Mouse (Mus musculus): Measurements from ENCODE around the gene Stx11. TPM values are rescaled to one million over a fixed set of nuclear protein-coding genes. Genes with fewer than 3 reads are reported as not detected.

Stx11 gene
- polyA plus RNA-seq, 2 experiments from 2014 or later: 16.2 to 17.5 TPM

- peak; percentile 43 for ATAC-seq
Measured at GRCm38 (mm10) chr10:12911981-12912530, 52.0 kb downstream of the Stx11 start.

DNA sequence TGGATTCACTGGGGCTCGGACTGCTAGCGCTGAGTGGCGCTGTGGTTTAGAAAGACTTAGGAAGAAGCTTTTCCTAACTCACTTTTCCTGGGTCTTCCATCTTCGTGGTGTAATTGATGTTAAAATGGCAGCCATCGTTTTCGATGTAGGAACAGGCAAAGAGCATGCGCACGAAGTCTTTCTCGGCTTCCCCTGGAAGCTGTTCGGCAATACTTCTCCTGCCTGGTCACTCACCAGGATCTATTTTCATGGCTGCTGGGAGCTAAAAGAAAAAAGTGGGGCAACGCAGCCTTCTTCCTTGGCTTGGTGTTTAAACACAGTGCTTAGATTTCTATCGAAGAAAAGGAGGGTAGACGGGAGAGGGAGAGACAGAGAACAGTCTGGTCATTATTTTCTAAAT, 52.6 kb downstream of the Stx11 start:
- ATAC-seq: no peak

- ATAC-seq: no peak
Measured at GRCm38 (mm10) chr10:12909891-12910290, 54.2 kb downstream of the Stx11 start.

DNA sequence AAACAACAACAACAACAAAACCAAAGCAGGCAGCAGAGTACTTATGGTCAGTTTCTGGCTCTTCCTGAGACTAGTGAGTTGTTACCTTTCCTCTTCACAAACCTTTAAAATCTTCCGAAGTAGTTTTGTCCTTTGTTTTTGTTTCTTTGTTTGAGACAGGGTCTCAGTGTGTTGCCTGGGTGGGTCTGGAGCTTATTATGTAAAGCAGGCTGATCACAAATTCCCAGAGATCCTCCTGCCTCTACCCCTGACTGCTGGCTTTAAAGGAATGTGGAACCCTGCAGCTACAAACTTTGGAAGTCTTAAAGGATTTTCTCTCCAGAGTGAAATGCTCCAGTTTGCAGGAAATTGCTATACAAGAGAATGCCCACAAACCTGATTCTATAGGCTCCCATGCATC, 54.9 kb downstream of the Stx11 start:
- ATAC-seq: no peak

DNA sequence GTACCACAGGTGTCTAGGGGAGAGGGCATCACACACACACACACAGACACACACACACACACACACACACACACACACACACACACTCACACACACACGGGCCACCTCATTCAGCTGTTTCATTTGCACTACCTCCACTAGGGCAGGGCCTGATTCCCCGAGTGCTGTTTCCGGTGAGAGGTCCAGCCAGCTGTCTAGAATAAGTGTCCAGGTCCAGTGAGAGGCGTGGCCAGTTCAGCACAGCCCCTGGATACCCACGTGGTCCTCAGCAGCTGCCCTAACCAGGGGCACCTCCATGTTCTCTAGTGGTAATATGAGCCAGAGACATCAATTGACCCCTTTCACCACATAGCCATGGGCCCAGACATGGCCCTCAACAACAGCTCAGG, 60.0 kb downstream of the Stx11 start:
- ATAC-seq: no peak

GRCm38 (mm10) chr10:12903440-12904139, 60.5 kb downstream of the Stx11 start:
- peak; percentile 69 for ATAC-seq

DNA sequence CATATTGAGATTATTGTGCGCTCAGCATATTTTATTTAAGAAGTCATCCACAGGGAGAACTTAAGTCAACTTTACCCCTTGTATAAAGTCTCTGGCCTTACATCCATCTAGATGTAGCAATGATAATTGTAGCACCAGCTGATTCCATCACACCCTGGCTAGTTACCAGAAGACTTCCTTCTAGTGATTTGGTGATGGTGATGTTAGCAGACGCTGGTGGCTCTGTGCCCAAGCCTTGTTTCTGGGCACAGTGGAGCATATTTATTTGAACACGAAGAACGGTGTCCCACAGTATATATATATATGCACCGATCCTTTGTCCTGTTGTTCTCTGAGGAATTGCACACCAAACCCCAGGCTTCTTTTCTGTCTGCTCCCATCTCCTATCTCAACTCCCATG, 64.2 kb downstream of the Stx11 start:
- ATAC-seq: no peak

- ATAC-seq: no peak
Measured at GRCm38 (mm10) chr10:12893339-12893738, 70.8 kb downstream of the Stx11 start.

DNA sequence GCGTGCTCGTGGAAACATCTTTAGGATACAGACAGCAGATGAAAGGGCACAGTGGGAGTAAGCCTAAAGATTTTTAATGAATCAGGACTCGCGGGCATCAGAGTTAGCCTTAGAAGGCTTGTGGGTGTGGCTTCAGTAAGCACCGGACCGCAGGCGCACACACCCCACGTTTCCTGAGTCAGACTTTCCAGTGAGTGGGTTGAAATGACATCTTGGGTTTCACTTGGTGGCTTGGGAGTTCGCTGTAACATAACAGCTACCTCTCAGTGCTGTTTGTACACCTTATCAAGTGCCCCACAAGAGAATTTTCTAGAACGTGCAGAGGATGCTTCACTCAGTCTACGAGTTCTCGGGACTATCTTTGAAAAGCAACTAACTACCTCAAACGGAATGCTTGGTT, 75.7 kb downstream of the Stx11 start:
- ATAC-seq: peak; percentile 99

Other genes with a start within 250 kb of the Stx11 start
- 100 to 1,000 TPM; 414 to 617 TPM for gene Utrn, start 94.9 kb downstream of the Stx11 start, polyA plus RNA-seq (2017; shearing (Covaris generic))
- gene Sf3b5, start 41.0 kb upstream of the Stx11 start, polyA plus RNA-seq (2017; shearing (Covaris generic)): 10 to 100 TPM; 35.2 to 36.0 TPM
- gene Plagl1, start 96.2 kb upstream of the Stx11 start, polyA plus RNA-seq (2017; shearing (Covaris generic)): 1 to 10 TPM; 2.4 to 2.7 TPM
- not detected for gene Zc2hc1b, start 213.7 kb upstream of the Stx11 start, polyA plus RNA-seq (2017; shearing (Covaris generic))
- gene Ltv1, start 228.9 kb upstream of the Stx11 start, polyA plus RNA-seq (2017; shearing (Covaris generic)): 10 to 100 TPM; 34.9 to 49.2 TPM

All from CD4-positive, CD25-positive, alpha-beta regulatory T cell, adult 4 months (primary cell).